Mouse (Mus musculus) thymus, adult 2 months (tissue): ENCODE data around the gene Kdsr. TPM values are rescaled to one million over a fixed set of nuclear protein-coding genes. Genes with fewer than 3 reads are reported as not detected.

Experiments used
- DNase-seq: peaks from one replicate; pipeline ENCODE4 v3.0.0; 2021
- H3K27ac ChIP-seq: fragments of 200-500 bp; 2 replicates; pipeline ENCODE4 v1.5.1; 2012; ENCODE audit warnings: low read length, control low read depth; ENCODE audit not compliant: control insufficient read depth, insufficient read depth
- H3K27me3 ChIP-seq: fragments of 200-500 bp; 2 replicates; pipeline ENCODE4 v1.6.1; 2012; ENCODE audit warnings: mild to moderate bottlenecking, low read length, moderate library complexity, mixed read lengths; ENCODE audit not compliant: control insufficient read depth, insufficient read depth
- H3K36me3 ChIP-seq: fragments of 200-500 bp; 2 replicates; pipeline ENCODE4 v1.6.1; 2012; ENCODE audit warnings: mild to moderate bottlenecking, low read length, moderate library complexity; ENCODE audit not compliant: control insufficient read depth, insufficient read depth
- H3K4me1 ChIP-seq: fragments of 200-500 bp; replicated peaks from 2 replicates; pipeline ENCODE4 v1.6.1; 2012; ENCODE audit warnings: low read length; ENCODE audit not compliant: control insufficient read depth, insufficient read depth
- H3K4me3 ChIP-seq: fragments of 200-500 bp; 2 replicates; pipeline ENCODE4 v1.5.1; 2012; ENCODE audit warnings: mild to moderate bottlenecking, low read length, control low read depth, moderate library complexity; ENCODE audit not compliant: control insufficient read depth, insufficient read depth
- CTCF ChIP-seq: fragments of 200-500 bp; IDR thresholded peaks from 2 replicates; pipeline ENCODE4 v1.5.1; 2012; ENCODE audit warnings: mild to moderate bottlenecking, control low read depth, low read length, moderate library complexity, borderline replicate concordance; ENCODE audit not compliant: control insufficient read depth, poor library complexity, insufficient read depth; ENCODE audit errors: extremely low read depth
- POLR2A ChIP-seq: fragments of 200-500 bp; IDR thresholded peaks from 2 replicates; pipeline ENCODE4 v1.6.1; 2012; ENCODE audit warnings: mild to moderate bottlenecking, low read length, control low read depth, moderate library complexity; ENCODE audit not compliant: control insufficient read depth, poor library complexity, insufficient read depth; ENCODE audit errors: extremely low read depth
- WGBS: fragments of 180-500 bp; shearing (Covaris S2); methylation state at CpG from one replicate; pipeline ENCODE4 v1.1.7; 2018; 5-methylcytosine and 5-hydroxymethylcytosine counted together
- polyA plus RNA-seq: library from polyadenylated mRNA; depleted of rRNA; stranded (reverse); fragments of >200 nt; gene quantifications from 2 replicates; pipeline ENCODE4 v1.2.3, GENCODE M21; 2012

Gene Kdsr
- polyA plus RNA-seq, 1 experiment = 12.3 TPM

- H3K36me3 ChIP-seq = peaks cover 10% of the 10 kb centered on the region
- H3K27ac ChIP-seq = no peak overlapping the region
- no peak for TF ChIP-seq POLR2A
- TF ChIP-seq CTCF = no peak
- no peaks in the 10 kb centered on the region for H3K27me3 ChIP-seq
- H3K4me3 ChIP-seq = no peak overlapping the region
- DNase-seq = no peak
- no peaks in the 10 kb centered on the region for H3K4me1 ChIP-seq
- 99% methylated on average over 3 of the region's 3 CpGs for WGBS
Observed at GRCm38 (mm10) chr1:106764281-106764680, 4.8 kb upstream of the Kdsr start.

DNA sequence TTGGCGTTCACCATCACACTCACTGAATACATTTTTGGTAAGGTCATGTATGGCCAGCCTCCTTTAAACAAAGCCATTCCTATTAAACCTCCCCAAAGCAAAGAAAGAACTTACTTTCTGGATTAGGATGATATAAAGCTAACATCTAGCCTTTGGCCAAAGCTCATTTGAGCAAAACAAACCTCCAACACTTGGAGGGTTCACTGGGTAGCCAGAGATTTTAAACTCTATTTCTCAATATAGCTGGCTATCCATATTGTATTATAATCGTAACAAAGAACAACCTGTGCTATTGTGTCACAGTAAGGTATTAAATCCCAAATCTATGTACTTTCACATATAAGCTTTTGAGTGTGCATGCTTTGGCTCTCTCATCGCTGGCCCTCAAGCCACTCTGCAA lies 1.2 kb upstream of the Kdsr start:
- no peak for DNase-seq
- 93% methylated on average over 3 of the region's 3 CpGs for WGBS
- H3K36me3 ChIP-seq = no peaks in the 10 kb centered on the region
- no peaks in the 10 kb centered on the region for H3K27me3 ChIP-seq
- TF ChIP-seq POLR2A = no peak
- TF ChIP-seq CTCF = no peak
- peaks cover 10% of the 10 kb centered on the region for H3K4me1 ChIP-seq
- no peak overlapping the region for H3K27ac ChIP-seq
- no peak overlapping the region for H3K4me3 ChIP-seq

DNA sequence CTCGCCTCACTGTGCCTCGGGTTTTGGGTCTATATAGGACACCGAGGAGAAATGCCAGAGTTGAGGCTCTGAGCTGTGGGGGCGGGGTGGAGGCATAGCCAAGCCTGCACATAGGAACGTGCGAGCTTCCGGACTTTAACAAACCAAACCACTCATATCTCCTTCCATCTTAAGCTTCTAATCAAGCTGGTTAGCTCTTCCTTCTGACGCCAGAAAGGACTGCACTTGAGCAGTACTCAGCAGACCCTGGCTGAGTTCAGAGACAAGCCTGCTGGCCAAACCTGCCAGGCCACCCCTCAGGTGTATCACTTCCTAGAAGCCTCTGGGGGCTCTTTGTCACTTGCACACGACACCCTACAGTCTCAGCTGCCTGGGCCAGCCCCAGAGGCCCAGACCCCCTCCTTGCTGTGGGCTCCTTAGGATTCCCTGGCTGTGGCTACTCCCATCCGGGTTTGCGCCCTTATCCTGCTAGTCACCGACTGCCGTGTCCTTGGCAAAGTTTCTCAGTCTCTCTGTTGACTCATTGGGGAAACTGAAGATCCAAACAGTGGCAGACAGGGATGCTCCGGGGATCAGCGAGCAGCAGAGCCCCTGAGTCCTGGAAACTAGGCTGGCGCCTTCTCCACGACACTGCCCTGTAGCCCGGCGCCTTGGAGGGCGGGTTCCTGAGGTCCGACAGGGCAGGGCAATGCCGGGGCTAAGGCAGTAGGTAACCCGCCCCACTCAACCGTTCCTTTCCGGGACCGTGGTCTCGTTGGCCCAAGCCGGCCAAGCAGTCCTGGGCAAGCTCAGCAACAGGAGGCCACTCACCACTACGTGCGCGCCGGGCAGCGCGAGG lies 574 bp downstream of the Kdsr start:
- H3K36me3 ChIP-seq = no peaks in the 10 kb centered on the region
- under 1% methylated on average over 34 of the region's 34 CpGs for WGBS
- H3K27ac ChIP-seq = peak overlapping the region; percentile 25; the same call in 1 of the 2 replicates
- H3K4me1 ChIP-seq = peaks cover 10% of the 10 kb centered on the region
- TF ChIP-seq POLR2A (peak; percentile 4; the same call in 1 of the 2 replicates), CTCF (no peak)
- no peaks in the 10 kb centered on the region for H3K27me3 ChIP-seq
- peak overlapping the region; percentile 86 for H3K4me3 ChIP-seq
- DNase-seq = peak; percentile 51

DNA sequence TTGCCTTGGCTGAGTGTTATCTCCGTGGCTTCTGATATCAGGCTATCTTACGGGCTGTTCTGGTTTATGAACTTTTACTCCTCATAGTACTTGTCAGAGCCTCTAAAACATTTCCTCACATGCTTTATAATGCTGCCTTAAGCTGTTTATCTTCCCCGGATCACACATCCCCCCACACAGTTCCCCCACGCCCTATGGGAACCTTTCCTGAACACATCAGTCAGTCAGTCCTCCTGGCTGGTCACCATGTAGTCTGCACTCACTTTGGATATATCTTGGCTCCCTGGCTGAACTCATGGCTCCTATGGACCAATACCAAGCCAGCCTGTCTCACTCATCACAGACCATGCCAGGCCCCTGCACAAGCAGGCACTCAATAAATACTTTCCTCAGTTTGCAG lies 2.9 kb downstream of the Kdsr start:
- no peak for TF ChIP-seq POLR2A
- no peak for TF ChIP-seq CTCF
- H3K27ac ChIP-seq = no peak overlapping the region
- DNase-seq = no peak
- no peaks in the 10 kb centered on the region; the same call in 1 of the 2 replicates for H3K36me3 ChIP-seq
- no peaks in the 10 kb centered on the region for H3K27me3 ChIP-seq
- H3K4me1 ChIP-seq = peaks cover 10% of the 10 kb centered on the region
- 87% methylated on average over 4 of the region's 4 CpGs for WGBS
- H3K4me3 ChIP-seq = no peak overlapping the region

DNA sequence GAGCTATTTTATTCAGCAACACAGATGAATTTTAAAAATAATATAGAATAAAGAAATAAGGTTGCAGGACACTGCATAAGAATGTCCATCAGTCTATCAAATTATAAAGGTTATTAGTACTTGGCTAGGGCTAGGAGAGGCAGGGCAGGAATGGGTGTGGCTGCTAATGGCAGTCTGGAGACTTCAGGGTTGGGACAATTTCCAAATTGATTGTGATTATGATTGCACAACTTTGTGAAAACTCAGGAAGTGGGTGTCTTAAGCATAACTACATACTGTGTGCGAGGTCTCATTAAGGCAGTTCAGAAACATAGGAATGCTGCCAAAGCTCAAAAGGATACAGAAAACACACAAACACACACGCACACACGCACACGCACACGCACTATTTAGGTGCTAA lies 7.5 kb downstream of the Kdsr start:
- no peaks in the 10 kb centered on the region for H3K27me3 ChIP-seq
- H3K36me3 ChIP-seq = peaks cover 8% of the 10 kb centered on the region
- no peak for DNase-seq
- no peak overlapping the region for H3K27ac ChIP-seq
- no peak for TF ChIP-seq POLR2A
- no peak for TF ChIP-seq CTCF
- 98% methylated on average over 5 of the region's 5 CpGs for WGBS
- H3K4me3 ChIP-seq = no peak overlapping the region
- no peaks in the 10 kb centered on the region for H3K4me1 ChIP-seq

DNA sequence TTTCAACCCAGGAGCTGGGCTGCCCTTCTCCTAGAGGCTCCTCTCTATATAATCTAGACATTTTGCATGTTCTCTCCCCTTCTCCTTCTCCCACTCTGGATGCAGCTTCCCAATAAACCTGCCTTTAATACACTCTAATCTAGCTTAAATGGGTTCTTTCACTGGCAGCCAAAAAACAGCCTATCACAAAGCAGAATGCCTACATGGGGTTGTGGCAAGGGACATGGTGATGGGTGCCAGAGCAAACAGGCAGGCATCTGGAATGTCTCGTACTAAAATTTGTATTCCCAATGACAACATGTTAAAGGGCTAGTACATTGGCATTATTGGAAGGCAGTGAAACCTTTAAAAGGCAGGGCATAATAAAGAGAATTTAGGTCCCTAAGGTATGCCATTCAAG lies 8.9 kb downstream of the Kdsr start:
- H3K36me3 ChIP-seq = peaks cover 21% of the 10 kb centered on the region
- no peak overlapping the region for H3K27ac ChIP-seq
- whole genome bisulfite sequencing = 98% methylated on average over 1 of the region's 1 CpGs
- no peak overlapping the region for H3K4me3 ChIP-seq
- no peaks in the 10 kb centered on the region for H3K27me3 ChIP-seq
- no peak for TF ChIP-seq POLR2A
- TF ChIP-seq CTCF = no peak
- no peaks in the 10 kb centered on the region for H3K4me1 ChIP-seq
- DNase-seq = no peak

DNA sequence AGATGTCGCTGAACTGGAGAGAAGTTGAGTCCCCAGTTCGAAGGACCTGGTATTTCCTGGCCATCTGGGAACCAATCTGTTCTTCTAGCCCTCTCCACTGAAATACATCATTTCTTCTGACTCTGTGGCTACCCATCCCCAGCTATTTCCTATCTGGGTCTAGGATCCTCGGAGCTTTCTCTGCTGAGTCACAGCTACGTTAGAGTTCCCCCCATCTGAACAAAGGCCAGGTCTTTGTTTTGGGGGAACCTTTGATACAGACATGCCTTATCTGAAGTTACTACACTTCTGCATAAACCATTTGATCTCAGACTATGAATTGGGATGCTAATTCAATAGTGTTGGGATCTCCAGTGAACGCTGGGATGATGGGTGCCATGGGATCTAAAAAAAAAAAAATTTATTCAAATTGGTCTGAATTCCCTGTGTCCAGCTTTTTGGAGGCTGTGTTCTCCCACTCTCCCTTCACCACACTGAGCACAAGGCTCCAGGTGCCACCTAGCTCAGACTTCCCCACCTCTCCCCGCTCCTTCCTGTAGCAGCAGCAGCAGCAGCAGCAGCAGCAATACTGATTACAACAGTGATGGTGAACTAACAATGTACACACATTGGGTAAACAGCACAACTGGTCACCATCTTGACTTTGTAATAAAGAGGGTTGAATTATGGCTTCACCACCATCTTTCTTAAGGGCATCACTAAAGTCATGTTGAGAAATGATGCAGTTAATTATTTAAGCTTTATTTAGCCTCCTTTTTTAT lies 10.8 kb downstream of the Kdsr start:
- TF ChIP-seq CTCF (no peak), POLR2A (no peak)
- H3K36me3 ChIP-seq = peaks cover 24% of the 10 kb centered on the region
- no peak for DNase-seq
- H3K4me3 ChIP-seq = no peak overlapping the region
- no peaks in the 10 kb centered on the region for H3K4me1 ChIP-seq
- H3K27me3 ChIP-seq = no peaks in the 10 kb centered on the region
- H3K27ac ChIP-seq = no peak overlapping the region
- 90% methylated on average over 6 of the region's 6 CpGs for WGBS
